Mouse (Mus musculus): ENCODE data around the gene Adora2a.
A peak's percentile ranks its signal among the peaks of the same experiment; 100 is the strongest.
"Not testable (repeated sequence)": the region's sequence is repeated elsewhere in the genome, so short reads cannot be mapped to it uniquely, and the experiment has no call there.

The Adora2a gene

GRCm38 (mm10) chr10:75314190-75314980, 2.3 kb upstream of the Adora2a start:
- DNase-seq (ENCODE audit: low read depth, low spot score) = no peak

- DNase-seq (ENCODE audit: low read depth, low spot score) = no peak
Measured at GRCm38 (mm10) chr10:75315756-75316155, 921 bp upstream of the Adora2a start.

- DNase-seq (ENCODE audit: low read depth, low spot score) = no peak
Measured at GRCm38 (mm10) chr10:75316472-75316871, 205 bp upstream of the Adora2a start.

GRCm38 (mm10) chr10:75316908-75317761, 458 bp downstream of the Adora2a start:
- DNase-seq (ENCODE audit: low read depth, low spot score) = no peak

GRCm38 (mm10) chr10:75318206-75318605, 1.5 kb downstream of the Adora2a start:
- no peak for DNase-seq (ENCODE audit: low read depth, low spot score)

GRCm38 (mm10) chr10:75320321-75320720, 3.6 kb downstream of the Adora2a start:
- no peak for DNase-seq (ENCODE audit: low read depth, low spot score)

- no peak for DNase-seq (ENCODE audit: low read depth, low spot score)
Measured at GRCm38 (mm10) chr10:75322966-75323365, 6.3 kb downstream of the Adora2a start.

DNA sequence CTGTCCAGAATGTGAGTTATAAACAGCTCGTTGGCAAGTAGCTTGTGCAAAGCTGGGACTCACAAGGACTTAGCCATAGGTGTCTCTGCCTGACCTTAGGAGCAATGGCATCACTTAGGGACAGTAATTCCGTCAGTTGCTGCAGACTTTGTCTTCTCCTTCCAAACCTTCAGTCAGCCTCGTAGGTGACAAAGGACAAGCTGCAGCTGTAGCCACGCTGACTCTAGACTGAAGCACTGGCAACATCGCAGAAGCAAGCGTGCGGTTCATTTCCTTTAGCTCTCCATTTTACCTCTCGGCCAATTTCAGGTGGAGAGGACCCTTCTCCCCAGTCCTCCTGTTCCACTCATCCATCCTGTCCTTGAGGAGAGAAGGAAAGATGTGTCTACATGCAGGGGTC, 7.3 kb downstream of the Adora2a start:
- DNase-seq (ENCODE audit: low read depth, low spot score) = no peak

DNA sequence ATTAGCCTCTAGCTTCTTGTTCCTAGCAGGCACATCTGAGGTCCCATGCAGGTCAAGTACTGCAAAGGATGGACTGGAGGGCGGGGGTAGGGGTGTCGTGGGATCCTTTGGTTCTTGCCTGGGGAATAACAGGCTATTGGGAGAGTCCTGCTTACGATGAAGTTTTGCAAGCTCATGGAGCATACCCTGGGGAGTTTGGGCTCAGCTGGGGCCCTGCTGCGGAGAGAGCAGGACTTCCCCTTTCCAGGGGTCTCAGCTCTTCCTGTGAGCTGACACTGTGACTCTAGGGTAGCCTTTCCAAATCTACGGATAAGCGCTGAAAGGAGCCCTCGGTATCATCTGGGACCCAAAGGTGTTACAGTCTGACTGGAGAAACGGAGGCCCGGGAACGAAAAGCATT, 7.7 kb downstream of the Adora2a start:
- DNase-seq (ENCODE audit: low read depth, low spot score) = no peak

- no peak for DNase-seq (ENCODE audit: low read depth, low spot score)
Measured at GRCm38 (mm10) chr10:75325821-75326220, 9.1 kb downstream of the Adora2a start.

DNA sequence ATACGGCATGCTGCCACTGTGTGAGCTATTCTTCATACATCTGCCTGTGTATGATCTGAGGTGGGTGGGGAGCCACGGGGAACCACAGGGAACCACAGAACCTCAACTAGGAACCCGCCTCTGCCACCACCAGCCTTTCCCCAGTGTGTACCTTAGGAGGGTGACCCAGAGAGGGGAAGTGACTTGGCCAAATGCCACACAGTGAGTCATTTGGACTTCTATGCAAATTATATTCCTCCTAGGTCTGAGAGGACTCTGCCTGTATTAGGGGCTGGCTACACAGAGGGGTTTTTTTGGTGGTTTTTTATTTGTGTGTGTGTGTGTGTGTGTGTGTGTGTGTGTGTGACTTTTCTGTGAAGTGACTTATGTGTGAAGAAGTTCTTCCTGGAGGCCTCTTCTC, 9.9 kb downstream of the Adora2a start:
- DNase-seq (ENCODE audit: low read depth, low spot score) = peak; percentile 37

DNA sequence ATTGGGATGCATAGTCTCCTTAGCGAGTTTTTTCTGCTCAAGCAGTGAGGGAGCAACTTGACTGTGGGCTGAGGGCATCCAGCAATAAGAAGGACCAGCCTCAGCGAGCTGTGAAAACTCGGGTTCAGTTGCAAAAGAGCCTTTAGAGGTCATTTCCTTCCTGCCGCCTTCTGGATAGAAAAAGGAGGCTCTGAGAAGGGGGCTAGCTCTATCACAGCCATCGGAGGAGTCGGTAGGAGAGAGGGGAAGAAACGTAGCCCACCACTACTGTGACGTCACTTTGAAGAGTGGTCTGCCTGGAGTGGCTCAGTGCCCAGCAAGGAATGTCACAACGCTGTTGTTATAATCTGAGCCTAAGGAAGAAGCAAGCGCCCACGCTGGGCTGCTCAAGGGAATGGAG, 10.4 kb downstream of the Adora2a start:
- DNase-seq (ENCODE audit: low read depth, low spot score) = no peak

DNA sequence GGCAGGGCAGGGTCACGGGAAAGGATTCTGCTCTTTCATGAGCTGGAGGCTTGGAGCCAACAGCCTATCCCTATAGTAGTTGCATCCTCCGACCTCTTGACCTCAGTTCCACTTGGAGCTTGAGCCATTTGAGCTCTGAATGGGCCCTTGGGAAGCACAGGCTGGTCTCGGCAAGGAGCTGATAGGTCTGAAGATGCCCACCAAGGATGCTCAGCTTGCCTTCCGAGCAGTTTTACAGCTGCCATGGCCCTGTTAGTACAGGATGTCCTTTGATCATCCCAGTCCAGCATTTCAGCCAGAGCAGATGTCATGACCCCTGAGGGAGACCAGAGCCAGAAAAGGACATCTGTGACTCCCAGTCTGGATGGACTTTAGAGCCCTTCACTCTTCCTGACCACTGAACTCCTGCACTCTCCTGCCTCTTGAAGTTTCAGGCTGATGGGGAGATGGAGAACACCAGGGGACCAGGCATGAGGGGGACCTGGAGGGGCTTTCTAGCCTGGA, 11.6 kb downstream of the Adora2a start:
- DNase-seq (ENCODE audit: low read depth, low spot score) = no peak

- DNase-seq (ENCODE audit: low read depth, low spot score) = no peak
Measured at GRCm38 (mm10) chr10:75332268-75332667, 15.6 kb downstream of the Adora2a start.

DNA sequence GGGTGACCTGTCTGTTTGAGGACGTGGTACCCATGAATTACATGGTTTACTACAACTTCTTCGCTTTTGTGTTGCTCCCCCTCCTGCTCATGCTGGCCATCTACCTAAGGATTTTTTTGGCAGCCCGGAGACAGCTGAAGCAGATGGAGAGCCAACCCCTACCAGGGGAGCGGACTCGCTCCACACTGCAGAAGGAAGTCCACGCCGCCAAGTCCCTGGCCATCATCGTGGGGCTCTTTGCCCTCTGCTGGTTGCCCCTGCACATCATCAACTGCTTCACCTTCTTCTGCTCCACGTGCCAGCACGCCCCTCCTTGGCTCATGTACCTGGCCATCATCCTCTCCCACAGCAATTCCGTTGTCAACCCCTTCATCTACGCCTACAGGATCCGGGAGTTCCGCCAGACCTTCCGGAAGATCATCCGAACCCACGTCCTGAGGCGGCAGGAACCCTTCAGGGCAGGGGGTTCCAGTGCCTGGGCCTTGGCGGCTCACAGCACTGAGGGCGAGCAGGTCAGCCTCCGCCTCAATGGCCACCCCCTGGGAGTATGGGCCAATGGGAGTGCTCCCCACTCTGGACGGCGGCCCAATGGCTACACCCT, 16.6 kb downstream of the Adora2a start:
- no peak for DNase-seq (ENCODE audit: low read depth, low spot score)

- DNase-seq (ENCODE audit: low read depth, low spot score) = no peak
Measured at GRCm38 (mm10) chr10:75334175-75334574, 17.5 kb downstream of the Adora2a start.

DNA sequence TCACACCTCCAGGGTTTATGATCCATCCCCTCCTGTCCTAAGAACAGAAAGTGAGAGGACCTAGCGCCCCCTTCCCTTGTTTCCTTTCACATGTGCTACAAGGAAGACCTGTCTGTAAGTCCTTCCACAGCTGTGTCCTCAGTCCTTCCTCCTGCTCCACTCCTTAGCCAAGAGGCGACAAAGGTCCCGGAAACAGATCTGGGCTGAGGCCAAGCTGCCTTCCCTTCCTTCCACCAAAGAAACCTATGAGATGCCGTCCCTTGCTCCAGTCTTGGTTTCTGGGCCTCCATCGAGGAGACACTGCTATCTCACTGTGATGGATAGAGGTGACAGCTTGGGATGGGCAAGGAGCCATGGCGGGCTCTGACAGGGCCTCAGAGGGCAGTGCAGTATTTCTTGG, 18.4 kb downstream of the Adora2a start:
- DNase-seq (ENCODE audit: low read depth, low spot score) = no peak

GRCm38 (mm10) chr10:75337231-75337630, 20.6 kb downstream of the Adora2a start:
- no peak for DNase-seq (ENCODE audit: low read depth, low spot score)

DNA sequence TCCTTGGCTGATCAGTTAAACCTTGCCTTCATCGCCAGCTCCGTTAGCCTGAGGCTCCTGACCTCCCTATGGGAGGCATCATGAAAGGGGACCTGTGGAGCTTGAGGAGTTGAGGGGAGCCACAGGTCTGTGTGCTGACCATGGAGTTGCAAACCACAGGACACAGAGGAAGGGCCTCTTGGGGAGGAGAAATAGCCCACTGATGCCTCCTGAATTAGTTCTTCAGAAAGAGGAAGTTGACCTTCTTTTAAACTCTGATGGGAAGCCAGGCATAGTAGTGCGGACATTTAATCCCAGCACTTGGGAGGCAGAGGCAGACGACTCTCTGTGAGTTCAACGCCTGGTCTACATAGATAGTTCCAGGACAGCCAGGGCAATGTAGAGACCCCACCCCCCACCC, 22.2 kb downstream of the Adora2a start:
- no peak for DNase-seq (ENCODE audit: low read depth, low spot score)

DNA sequence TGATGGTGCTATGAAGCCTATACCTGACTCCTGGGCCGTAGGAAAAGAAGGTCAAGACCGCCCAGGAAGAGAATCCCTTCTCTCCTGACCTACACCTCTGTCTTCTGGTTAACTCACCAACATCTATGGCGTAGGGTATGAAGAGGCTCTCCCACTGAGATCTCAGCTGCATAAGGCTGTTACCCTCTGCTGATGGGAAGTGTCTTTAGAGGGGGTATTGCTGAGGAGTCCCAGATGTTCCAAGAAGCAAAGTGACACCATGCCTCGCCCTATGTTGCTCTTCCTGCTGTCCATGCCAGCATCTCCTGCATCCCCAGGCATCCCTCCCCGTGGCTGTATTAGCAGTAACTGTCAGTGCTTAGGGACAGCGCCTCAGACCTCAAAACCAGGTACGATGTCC, 22.7 kb downstream of the Adora2a start:
- no peak for DNase-seq (ENCODE audit: low read depth, low spot score)

- DNase-seq (ENCODE audit: low read depth, low spot score) = peak; percentile 12
Measured at GRCm38 (mm10) chr10:75341936-75342335, 25.3 kb downstream of the Adora2a start.

GRCm38 (mm10) chr10:75344563-75344962, 27.9 kb downstream of the Adora2a start:
- not testable (repeated sequence) for DNase-seq (ENCODE audit: low read depth, low spot score)

Measured in 3T3-L1 (cell line).